ENCODE assay signal across 25 mouse cellular contexts in genomic region chr10:113346199-113346598, GRCm38 (mm10).
"Had no signal": no experiment of that assay in that cellular context is flagged by ENCODE, and none has a peak within 500 bp of the region (broad histone marks: within the 10 kb centered on the region; RNA-seq: fewer than 3 reads in every experiment).

No protein-coding gene starts in this region.

- H3K27me3 ChIP-seq: heart, embryonic 13.5 days; heart, embryonic 15.5 days; hindbrain, embryonic 13.5 days; hindbrain, embryonic 15.5 days; intestine, embryonic 15.5 days; limb, embryonic 12.5 days had no signal

- H3K4me1 ChIP-seq: heart, embryonic 13.5 days; heart, embryonic 15.5 days; hindbrain, embryonic 13.5 days; hindbrain, embryonic 15.5 days; intestine, embryonic 15.5 days; limb, embryonic 12.5 days had no signal

- H3K9me3 ChIP-seq: heart, embryonic 13.5 days; heart, embryonic 15.5 days; hindbrain, embryonic 13.5 days; hindbrain, embryonic 15.5 days; intestine, embryonic 15.5 days; limb, embryonic 10.5 days; limb, embryonic 12.5 days had no signal

- H3K27ac ChIP-seq: heart, adult 2 months; heart, embryonic 13.5 days; heart, embryonic 15.5 days; hindbrain, embryonic 13.5 days; hindbrain, embryonic 15.5 days; hindbrain, postnatal 0 days; intestine, embryonic 15.5 days; layer of hippocampus, adult 2 months; left cerebral cortex, adult 2 months; limb, embryonic 10.5 days; limb, embryonic 12.5 days had no signal

- H3K9ac ChIP-seq: heart, embryonic 13.5 days; heart, embryonic 15.5 days; hindbrain, embryonic 13.5 days; hindbrain, embryonic 15.5 days; intestine, embryonic 15.5 days; limb, embryonic 12.5 days had no signal

- H3K36me3 ChIP-seq: heart, embryonic 13.5 days; heart, embryonic 15.5 days; hindbrain, embryonic 13.5 days; hindbrain, embryonic 15.5 days; intestine, embryonic 15.5 days; limb, embryonic 10.5 days; limb, embryonic 12.5 days had no signal

- H3K4me2 ChIP-seq: heart, embryonic 11.5 days; heart, embryonic 13.5 days; heart, embryonic 15.5 days; hindbrain, embryonic 13.5 days; hindbrain, embryonic 15.5 days; intestine, embryonic 15.5 days; limb, embryonic 12.5 days had no signal

- DNase-seq: gastrocnemius, postnatal 14 days; gastrocnemius, postnatal 36 days; heart, adult 11 months; heart, adult 2 months; heart, postnatal 14 days; heart, postnatal 36 days; kidney, adult 18-20 months; kidney, adult 8-10 months; kidney, postnatal 10 days; kidney, postnatal 25 days; kidney, postnatal 4 days; liver had no signal

- ATAC-seq: hindbrain, postnatal 0 days; inflammation-experienced regulatory T-cells, adult 6 months; intestine, embryonic 15.5 days; intestine, postnatal 0 days had no signal

- H3K4me3 ChIP-seq: heart, adult 2 months; heart, embryonic 13.5 days; heart, embryonic 15.5 days; hindbrain, embryonic 13.5 days; hindbrain, embryonic 15.5 days; intestine, embryonic 15.5 days; layer of hippocampus, adult 2 months; left cerebral cortex, adult 2 months; limb, embryonic 10.5 days; limb, embryonic 12.5 days had no signal
